Mouse (Mus musculus): ENCODE data around the gene Agap2. TPM values are rescaled to one million over a fixed set of nuclear protein-coding genes. Genes with fewer than 3 reads are reported as not detected.
"Not testable (repeated sequence)": the region's sequence is repeated elsewhere in the genome, so short reads cannot be mapped to it uniquely, and the experiment has no call there.

The Agap2 gene
- polyA plus RNA-seq, 1 experiment from 2014 or later: 0.26 TPM

- Histone ChIP-seq H3K4me2 (ENCODE audit: low read length) (no peak overlapping the region), H3K9ac (ENCODE audit: low read length) (no peak overlapping the region), H3K36me3 (ENCODE audit: control insufficient read depth, insufficient read depth, low read length) (no peaks in the 10 kb centered on the region), H3K27me3 (replicated peaks; ENCODE audit: control insufficient read depth, insufficient read depth, low read length) (no peaks in the 10 kb centered on the region), H3K4me3 (ENCODE audit: low read depth, low read length) (no peak overlapping the region), H3K27ac (ENCODE audit: low read depth) (no peak overlapping the region), H3K9me3 (ENCODE audit: control insufficient read depth, low read length) (no peaks in the 10 kb centered on the region), H3K4me1 (replicated peaks; ENCODE audit: control insufficient read depth, insufficient read depth, low read length) (peaks cover 9% of the 10 kb centered on the region)
- no peak for DNase-seq (ENCODE audit: low spot score)
- WGBS: 80% methylated on average over 9 of the region's 9 CpGs
- no peak for ATAC-seq (replicated peaks; ENCODE audit: low FRiP score, low TSS enrichment, low read depth)
These were observed 50.3 kb downstream of the Agap2 start for GRCm38 (mm10) chr10:127125210-127126001.

- Histone ChIP-seq H3K27me3 (replicated peaks; ENCODE audit: control insufficient read depth, insufficient read depth, low read length) (no peaks in the 10 kb centered on the region), H3K27ac (ENCODE audit: low read depth) (no peak overlapping the region), H3K4me3 (ENCODE audit: low read depth, low read length) (no peak overlapping the region), H3K9ac (ENCODE audit: low read length) (no peak overlapping the region), H3K9me3 (ENCODE audit: control insufficient read depth, low read length) (no peaks in the 10 kb centered on the region), H3K36me3 (ENCODE audit: control insufficient read depth, insufficient read depth, low read length) (no peaks in the 10 kb centered on the region), H3K4me2 (ENCODE audit: low read length) (no peak overlapping the region), H3K4me1 (replicated peaks; ENCODE audit: control insufficient read depth, insufficient read depth, low read length) (peaks cover 7% of the 10 kb centered on the region; the same call in 1 of the 2 replicates)
- ATAC-seq (replicated peaks; ENCODE audit: low FRiP score, low TSS enrichment, low read depth): no peak
- DNase-seq (ENCODE audit: low spot score): no peak
- WGBS: 77% methylated on average over 5 of the region's 5 CpGs
These were observed 51.5 kb downstream of the Agap2 start for GRCm38 (mm10) chr10:127126579-127126978.

DNA sequence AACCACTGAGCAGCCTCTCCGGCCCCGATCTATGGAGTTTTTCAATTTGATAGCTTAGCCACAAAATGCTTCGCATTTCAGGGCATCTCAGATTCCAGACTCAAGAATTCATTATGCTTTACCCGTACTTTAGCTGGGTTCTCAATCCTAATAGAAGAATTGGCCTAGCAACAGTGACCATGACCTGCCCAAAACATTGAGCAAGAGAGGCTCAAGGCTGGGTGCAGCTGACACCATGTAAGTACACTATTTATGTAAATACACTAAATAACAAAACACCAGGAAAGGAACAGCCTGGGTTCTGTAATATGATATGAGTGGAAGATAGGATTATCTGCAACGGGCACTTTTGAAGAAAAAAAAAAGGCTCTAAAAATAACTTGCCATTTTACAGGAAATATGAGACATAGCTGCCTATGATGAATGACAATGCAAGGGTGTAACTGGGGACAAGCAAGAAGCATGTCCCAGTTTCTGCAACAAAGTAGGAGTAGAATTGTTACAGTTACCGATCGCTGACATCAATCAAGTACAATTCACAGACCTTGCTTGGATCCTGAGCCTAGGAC, 52.7 kb downstream of the Agap2 start:
- WGBS: 78% methylated on average over 7 of the region's 7 CpGs
- H3K9ac ChIP-seq (ENCODE audit: low read length): no peak overlapping the region
- H3K4me3 ChIP-seq (ENCODE audit: low read depth, low read length): no peak overlapping the region

DNA sequence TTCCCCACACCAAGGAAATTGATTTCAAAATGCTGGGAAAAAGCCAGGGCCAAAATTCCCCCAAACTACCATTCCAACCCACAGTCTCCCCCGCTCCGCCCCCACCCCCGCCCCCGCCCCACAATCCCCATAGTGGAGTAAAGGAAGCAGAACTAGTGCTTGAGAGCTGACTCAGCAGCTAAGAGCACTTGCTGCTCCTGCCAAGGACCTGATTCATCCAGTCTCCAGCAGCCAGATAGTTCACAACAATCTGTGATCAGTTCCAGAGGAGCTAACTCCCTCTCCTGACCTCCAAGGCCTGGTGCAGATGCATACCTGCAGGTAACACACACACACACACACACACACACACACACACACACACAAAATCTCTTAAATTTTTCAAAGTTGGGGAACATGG, 54.3 kb downstream of the Agap2 start:
- H3K27ac ChIP-seq (ENCODE audit: low read depth): no peak overlapping the region
- no peaks in the 10 kb centered on the region for H3K36me3 ChIP-seq (ENCODE audit: control insufficient read depth, insufficient read depth, low read length)
- H3K4me2 ChIP-seq (ENCODE audit: low read length): no peak overlapping the region
- H3K27me3 ChIP-seq (replicated peaks; ENCODE audit: control insufficient read depth, insufficient read depth, low read length): no peaks in the 10 kb centered on the region
- ATAC-seq (replicated peaks; ENCODE audit: low FRiP score, low TSS enrichment, low read depth) (no peak), DNase-seq (ENCODE audit: low spot score) (no peak)
- no peak overlapping the region for H3K9ac ChIP-seq (ENCODE audit: low read length)
- H3K9me3 ChIP-seq (ENCODE audit: control insufficient read depth, low read length): no peaks in the 10 kb centered on the region
- WGBS: 64% methylated on average over 4 of the region's 4 CpGs
- no peak overlapping the region for H3K4me3 ChIP-seq (ENCODE audit: low read depth, low read length)
- no peaks in the 10 kb centered on the region for H3K4me1 ChIP-seq (replicated peaks; ENCODE audit: control insufficient read depth, insufficient read depth, low read length)

More for the DNA sequence above, 52.7 kb downstream of the Agap2 start:
- Histone ChIP-seq H3K27me3 (replicated peaks; ENCODE audit: control insufficient read depth, insufficient read depth, low read length) (no peaks in the 10 kb centered on the region), H3K4me2 (ENCODE audit: low read length) (no peak overlapping the region), H3K9me3 (ENCODE audit: control insufficient read depth, low read length) (no peaks in the 10 kb centered on the region), H3K4me1 (replicated peaks; ENCODE audit: control insufficient read depth, insufficient read depth, low read length) (peaks cover 6% of the 10 kb centered on the region; the same call in 1 of the 2 replicates), H3K36me3 (ENCODE audit: control insufficient read depth, insufficient read depth, low read length) (no peaks in the 10 kb centered on the region), H3K27ac (ENCODE audit: low read depth) (no peak overlapping the region)
- no peak for ATAC-seq (replicated peaks; ENCODE audit: low FRiP score, low TSS enrichment, low read depth)
- DNase-seq (ENCODE audit: low spot score): no peak

DNA sequence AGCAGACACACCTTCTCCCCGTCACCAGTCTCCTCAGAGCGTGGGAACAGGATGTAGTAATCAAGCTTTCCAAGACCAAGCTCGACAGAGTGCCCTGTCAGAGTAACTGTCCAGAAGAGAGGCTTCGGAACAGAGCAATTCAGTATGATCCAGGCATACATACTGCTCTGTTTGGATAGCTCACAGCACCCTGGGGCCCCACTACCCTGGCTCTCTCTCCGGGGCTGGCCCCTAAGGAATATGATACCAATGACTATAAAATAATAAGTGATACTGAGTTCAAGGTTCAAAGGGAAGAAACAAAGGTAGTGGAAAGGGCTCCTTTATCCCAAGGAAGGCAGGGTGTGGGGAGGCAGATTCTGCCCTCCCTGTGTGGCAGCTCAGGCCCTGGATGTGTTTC, 57.4 kb downstream of the Agap2 start:
- H3K27ac ChIP-seq (ENCODE audit: low read depth): peak overlapping the region; percentile 29; the same call in 1 of the 2 replicates
- H3K9ac ChIP-seq (ENCODE audit: low read length): no peak overlapping the region
- H3K27me3 ChIP-seq (replicated peaks; ENCODE audit: control insufficient read depth, insufficient read depth, low read length): no peaks in the 10 kb centered on the region
- 50% methylated on average over 5 of the region's 5 CpGs for WGBS
- H3K4me1 ChIP-seq (replicated peaks; ENCODE audit: control insufficient read depth, insufficient read depth, low read length): no peaks in the 10 kb centered on the region
- ATAC-seq (replicated peaks; ENCODE audit: low FRiP score, low TSS enrichment, low read depth) (peak; percentile 67), DNase-seq (ENCODE audit: low spot score) (no peak)
- H3K4me3 ChIP-seq (ENCODE audit: low read depth, low read length): no peak overlapping the region
- H3K9me3 ChIP-seq (ENCODE audit: control insufficient read depth, low read length): no peaks in the 10 kb centered on the region
- no peak overlapping the region for H3K4me2 ChIP-seq (ENCODE audit: low read length)
- H3K36me3 ChIP-seq (ENCODE audit: control insufficient read depth, insufficient read depth, low read length): no peaks in the 10 kb centered on the region

- H3K4me3 ChIP-seq (ENCODE audit: low read depth, low read length); ATAC-seq (replicated peaks; ENCODE audit: low FRiP score, low TSS enrichment, low read depth); H3K4me2 ChIP-seq (ENCODE audit: low read length); H3K27me3 ChIP-seq (replicated peaks; ENCODE audit: control insufficient read depth, insufficient read depth, low read length); H3K4me1 ChIP-seq (replicated peaks; ENCODE audit: control insufficient read depth, insufficient read depth, low read length); H3K9ac ChIP-seq (ENCODE audit: low read length); H3K36me3 ChIP-seq (ENCODE audit: control insufficient read depth, insufficient read depth, low read length); DNase-seq (ENCODE audit: low spot score); H3K9me3 ChIP-seq (ENCODE audit: control insufficient read depth, low read length); H3K27ac ChIP-seq (ENCODE audit: low read depth): not testable (repeated sequence)
- WGBS: 71% methylated on average over 3 of the region's 3 CpGs
These were observed 59.4 kb downstream of the Agap2 start for GRCm38 (mm10) chr10:127134394-127135035.

GRCm38 (mm10) chr10:127135118-127135836, 60.2 kb downstream of the Agap2 start:
- Histone ChIP-seq H3K9me3 (ENCODE audit: control insufficient read depth, low read length) (no peaks in the 10 kb centered on the region), H3K27ac (ENCODE audit: low read depth) (no peak overlapping the region), H3K4me3 (ENCODE audit: low read depth, low read length) (no peak overlapping the region), H3K4me1 (replicated peaks; ENCODE audit: control insufficient read depth, insufficient read depth, low read length) (no peaks in the 10 kb centered on the region), H3K27me3 (replicated peaks; ENCODE audit: control insufficient read depth, insufficient read depth, low read length) (no peaks in the 10 kb centered on the region), H3K36me3 (ENCODE audit: control insufficient read depth, insufficient read depth, low read length) (no peaks in the 10 kb centered on the region), H3K9ac (ENCODE audit: low read length) (no peak overlapping the region), H3K4me2 (ENCODE audit: low read length) (no peak overlapping the region)
- DNase-seq (ENCODE audit: low spot score) (no peak), ATAC-seq (replicated peaks; ENCODE audit: low FRiP score, low TSS enrichment, low read depth) (no peak)
- 41% methylated on average over 8 of the region's 8 CpGs for WGBS

- DNase-seq (ENCODE audit: low spot score): no peak
- Histone ChIP-seq H3K9me3 (ENCODE audit: control insufficient read depth, low read length) (no peaks in the 10 kb centered on the region), H3K4me3 (ENCODE audit: low read depth, low read length) (no peak overlapping the region), H3K4me1 (replicated peaks; ENCODE audit: control insufficient read depth, insufficient read depth, low read length) (no peaks in the 10 kb centered on the region), H3K9ac (ENCODE audit: low read length) (no peak overlapping the region), H3K4me2 (ENCODE audit: low read length) (no peak overlapping the region), H3K27me3 (replicated peaks; ENCODE audit: control insufficient read depth, insufficient read depth, low read length) (no peaks in the 10 kb centered on the region), H3K36me3 (ENCODE audit: control insufficient read depth, insufficient read depth, low read length) (no peaks in the 10 kb centered on the region), H3K27ac (ENCODE audit: low read depth) (no peak overlapping the region)
- ATAC-seq (replicated peaks; ENCODE audit: low FRiP score, low TSS enrichment, low read depth): no peak
- 75% methylated on average over 4 of the region's 4 CpGs for WGBS
These were observed 61.4 kb downstream of the Agap2 start for GRCm38 (mm10) chr10:127136510-127136909.

Measured in intestine, embryonic 14.5 days (tissue).